Mouse (Mus musculus): ENCODE data around the gene Dpagt1. TPM values are rescaled to one million over a fixed set of nuclear protein-coding genes. Genes with fewer than 3 reads are reported as not detected.
"Not testable (repeated sequence)": the region's sequence is repeated elsewhere in the genome, so short reads cannot be mapped to it uniquely, and the experiment has no call there.

The Dpagt1 gene
- polyA plus RNA-seq, 1 experiment from 2014 or later, result 25.3 TPM

- H3K4me1 ChIP-seq (replicated peaks; ENCODE audit: control insufficient read depth, insufficient read depth, low read length), result 0 out of 2 replicates have a peak, but pooled peaks cover 7% of the 10 kb centered on the region
- peak within 1 kb of the TSS; percentile 54 for H3K9ac ChIP-seq (ENCODE audit: low read depth, low read length)
- no peaks in the 10 kb centered on the region for H3K9me3 ChIP-seq (ENCODE audit: control insufficient read depth)
- peak; percentile 24; the same call in 1 of the 2 replicates for ATAC-seq
- H3K4me2 ChIP-seq (replicated peaks; ENCODE audit: low read depth), result peak within 1 kb of the TSS; percentile 80
- peaks cover 8% of the 10 kb centered on the region; the same call in 1 of the 2 replicates for H3K27me3 ChIP-seq (replicated peaks; ENCODE audit: control insufficient read depth, insufficient read depth, low read length)
- under 1% methylated on average over 38 of the region's 38 CpGs for WGBS
- H3K27ac ChIP-seq (ENCODE audit: low read depth, low read length), result no peak within 1 kb of the TSS
- peaks cover 31% of the 10 kb centered on the region for H3K36me3 ChIP-seq (ENCODE audit: control insufficient read depth, insufficient read depth)
- TF ChIP-seq CTCF (IDR thresholded peaks at IDR 0.05; ENCODE audit: low read depth), result no peak
- peak within 1 kb of the TSS; percentile 53 for H3K4me3 ChIP-seq (ENCODE audit: low read depth, low read length)
These were observed 37.5 kb upstream of the Dpagt1 start, which contains the start of gene Abcg4 for GRCm38 (mm10) chr9:44288076-44288958. TSS of gene Abcg4 (minus strand) at chr9:44288615.

- no peak overlapping the region for H3K9ac ChIP-seq (ENCODE audit: low read depth, low read length)
- no peak for TF ChIP-seq CTCF (IDR thresholded peaks at IDR 0.05; ENCODE audit: low read depth)
- no peaks in the 10 kb centered on the region for H3K9me3 ChIP-seq (ENCODE audit: control insufficient read depth)
- ATAC-seq, result no peak
- H3K27ac ChIP-seq (ENCODE audit: low read depth, low read length), result no peak overlapping the region
- H3K4me1 ChIP-seq (replicated peaks; ENCODE audit: control insufficient read depth, insufficient read depth, low read length), result 0 out of 2 replicates have a peak, but pooled peaks cover 7% of the 10 kb centered on the region
- H3K27me3 ChIP-seq (replicated peaks; ENCODE audit: control insufficient read depth, insufficient read depth, low read length), result peaks cover 8% of the 10 kb centered on the region; the same call in 1 of the 2 replicates
- whole genome bisulfite sequencing, result 17% methylated on average over 11 of the region's 11 CpGs
- H3K4me3 ChIP-seq (ENCODE audit: low read depth, low read length), result peak overlapping the region; percentile 53; the same call in 1 of the 2 replicates
- peak overlapping the region; percentile 80 for H3K4me2 ChIP-seq (replicated peaks; ENCODE audit: low read depth)
- H3K36me3 ChIP-seq (ENCODE audit: control insufficient read depth, insufficient read depth), result peaks cover 37% of the 10 kb centered on the region
These were observed 36.9 kb upstream of the Dpagt1 start for GRCm38 (mm10) chr9:44288959-44289291.

GRCm38 (mm10) chr9:44292490-44292889 is 33.3 kb upstream of the Dpagt1 start:
- 67% methylated on average over 3 of the region's 3 CpGs for WGBS
- H3K27ac ChIP-seq (ENCODE audit: low read depth, low read length), result no peak overlapping the region
- H3K9me3 ChIP-seq (ENCODE audit: control insufficient read depth), result no peaks in the 10 kb centered on the region
- H3K36me3 ChIP-seq (ENCODE audit: control insufficient read depth, insufficient read depth), result peaks cover 69% of the 10 kb centered on the region
- H3K9ac ChIP-seq (ENCODE audit: low read depth, low read length), result no peak overlapping the region
- TF ChIP-seq CTCF (IDR thresholded peaks at IDR 0.05; ENCODE audit: low read depth), result peak; percentile 83
- 0 out of 2 replicates have a peak, but pooled peaks cover 7% of the 10 kb centered on the region for H3K4me1 ChIP-seq (replicated peaks; ENCODE audit: control insufficient read depth, insufficient read depth, low read length)
- H3K4me3 ChIP-seq (ENCODE audit: low read depth, low read length), result no peak overlapping the region
- H3K27me3 ChIP-seq (replicated peaks; ENCODE audit: control insufficient read depth, insufficient read depth, low read length), result peaks cover 7% of the 10 kb centered on the region; the same call in 1 of the 2 replicates
- H3K4me2 ChIP-seq (replicated peaks; ENCODE audit: low read depth), result no peak overlapping the region
- ATAC-seq, result no peak

- H3K9ac ChIP-seq (ENCODE audit: low read depth, low read length); H3K27ac ChIP-seq (ENCODE audit: low read depth, low read length); H3K4me3 ChIP-seq (ENCODE audit: low read depth, low read length); H3K27me3 ChIP-seq (replicated peaks; ENCODE audit: control insufficient read depth, insufficient read depth, low read length); H3K9me3 ChIP-seq (ENCODE audit: control insufficient read depth); H3K4me2 ChIP-seq (replicated peaks; ENCODE audit: low read depth); ATAC-seq; H3K4me1 ChIP-seq (replicated peaks; ENCODE audit: control insufficient read depth, insufficient read depth, low read length): not testable (repeated sequence)
- H3K36me3 ChIP-seq (ENCODE audit: control insufficient read depth, insufficient read depth), result peaks cover 68% of the 10 kb centered on the region
- WGBS, result 92% methylated on average over 3 of the region's 3 CpGs
These were observed 25.8 kb upstream of the Dpagt1 start for GRCm38 (mm10) chr9:44300001-44300400.

GRCm38 (mm10) chr9:44305466-44306079 is 20.2 kb upstream of the Dpagt1 start, which contains the start of gene Hinfp:
TSS of gene Hinfp (minus strand) at chr9:44305671.
- Histone ChIP-seq H3K36me3 (ENCODE audit: control insufficient read depth, insufficient read depth) (peaks cover 21% of the 10 kb centered on the region), H3K4me3 (ENCODE audit: low read depth, low read length) (peak within 1 kb of the TSS; percentile 93), H3K9me3 (ENCODE audit: control insufficient read depth) (no peaks in the 10 kb centered on the region), H3K4me2 (replicated peaks; ENCODE audit: low read depth) (peak within 1 kb of the TSS; percentile 82), H3K27ac (ENCODE audit: low read depth, low read length) (peak within 1 kb of the TSS; percentile 88), H3K27me3 (replicated peaks; ENCODE audit: control insufficient read depth, insufficient read depth, low read length) (no peaks in the 10 kb centered on the region), H3K9ac (ENCODE audit: low read depth, low read length) (peak within 1 kb of the TSS; percentile 84), H3K4me1 (replicated peaks; ENCODE audit: control insufficient read depth, insufficient read depth, low read length) (0 out of 2 replicates have a peak, but pooled peaks cover 9% of the 10 kb centered on the region)
- ATAC-seq, result peak; percentile 99
- WGBS, result under 1% methylated on average over 54 of the region's 54 CpGs
- no peak for TF ChIP-seq CTCF (IDR thresholded peaks at IDR 0.05; ENCODE audit: low read depth)

GRCm38 (mm10) chr9:44306532-44306931 is 19.3 kb upstream of the Dpagt1 start:
- 86% methylated on average over 6 of the region's 6 CpGs for WGBS

More at GRCm38 (mm10) chr9:44306532-44306931, 19.3 kb upstream of the Dpagt1 start:
- H3K9me3 ChIP-seq (ENCODE audit: control insufficient read depth), result no peaks in the 10 kb centered on the region
- no peak overlapping the region for H3K27ac ChIP-seq (ENCODE audit: low read depth, low read length)
- no peak for ATAC-seq
- no peaks in the 10 kb centered on the region for H3K27me3 ChIP-seq (replicated peaks; ENCODE audit: control insufficient read depth, insufficient read depth, low read length)
- peaks cover 13% of the 10 kb centered on the region for H3K36me3 ChIP-seq (ENCODE audit: control insufficient read depth, insufficient read depth)
- H3K4me1 ChIP-seq (replicated peaks; ENCODE audit: control insufficient read depth, insufficient read depth, low read length), result 0 out of 2 replicates have a peak, but pooled peaks cover 9% of the 10 kb centered on the region
- no peak overlapping the region for H3K4me3 ChIP-seq (ENCODE audit: low read depth, low read length)
- H3K9ac ChIP-seq (ENCODE audit: low read depth, low read length), result no peak overlapping the region
- no peak overlapping the region for H3K4me2 ChIP-seq (replicated peaks; ENCODE audit: low read depth)
- no peak for TF ChIP-seq CTCF (IDR thresholded peaks at IDR 0.05; ENCODE audit: low read depth)

Measured in intestine, postnatal 0 days (tissue).